Mouse (Mus musculus): ENCODE data around the gene Stard10.

DNA sequence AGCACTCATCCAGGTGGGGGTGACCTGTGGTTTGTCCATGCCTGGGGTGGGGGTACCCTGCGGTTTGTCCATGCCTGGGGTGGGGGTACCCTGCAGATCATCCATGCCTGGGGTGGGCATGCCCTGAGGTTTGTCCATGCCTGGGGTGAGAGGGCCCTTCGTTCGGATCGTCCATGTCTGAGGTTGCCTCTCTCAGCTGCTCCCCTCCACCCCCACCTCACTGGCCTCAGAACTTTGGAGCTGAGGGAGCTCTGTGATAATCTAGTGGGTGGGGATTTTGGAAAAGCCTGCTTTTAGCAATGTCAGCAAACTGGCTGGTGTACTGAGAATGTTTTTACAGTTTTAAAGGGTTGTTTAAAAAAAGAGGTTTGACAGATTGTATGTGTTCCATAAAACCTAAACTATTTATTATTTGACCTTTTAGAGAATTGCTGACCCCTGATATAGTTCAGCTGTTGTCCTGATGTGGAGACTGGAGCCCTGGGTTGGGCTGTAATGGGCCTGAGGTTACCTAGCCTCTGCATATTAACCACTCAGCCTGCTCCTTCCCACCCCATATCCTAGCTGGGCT is 75.1 kb downstream of the Stard10 start:
- TF ChIP-seq CTCF (IDR thresholded peaks at IDR 0.05) (no peak), POLR2A (IDR thresholded peaks at IDR 0.05; ENCODE audit: insufficient read depth, low read depth, low read length) (no peak), EP300 (IDR thresholded peaks at IDR 0.05; ENCODE audit: insufficient read depth, low read depth, low read length) (no peak)
